Mouse (Mus musculus): ENCODE results near the gene Ppp1r14a.

DNA sequence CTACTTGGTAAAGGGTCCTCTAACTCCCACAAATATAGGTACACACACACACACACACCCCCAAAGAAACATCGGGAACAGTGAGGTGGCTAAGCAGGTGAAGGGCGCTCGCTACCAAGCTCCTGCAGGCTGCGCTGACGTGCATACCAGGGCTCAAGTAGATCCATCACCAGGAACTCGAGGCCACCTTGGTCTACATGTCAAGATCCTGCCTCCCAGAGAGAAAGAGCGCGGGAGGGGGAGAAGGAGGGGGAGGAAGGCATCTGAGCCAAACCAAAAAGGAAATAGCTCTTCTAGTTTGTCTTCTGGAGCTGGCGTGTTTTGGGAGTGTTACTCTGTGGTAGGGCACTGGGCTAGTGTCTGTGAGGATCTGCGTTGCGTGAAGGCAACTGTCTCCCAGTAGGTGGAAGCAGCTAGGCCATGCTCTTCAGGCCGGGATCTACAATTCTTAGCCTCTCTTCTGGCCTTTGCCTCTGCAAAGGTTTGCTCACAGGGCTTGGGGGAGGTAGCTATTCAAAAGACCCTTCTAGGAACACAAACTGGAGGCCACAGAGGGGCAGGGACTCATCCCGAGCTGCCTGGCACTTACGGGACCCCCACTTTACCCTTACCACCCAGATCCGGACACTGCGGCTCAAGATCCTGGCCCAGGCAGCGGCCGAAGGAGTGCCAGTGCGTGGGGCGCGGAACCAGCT lies 42.3 kb upstream of the Ppp1r14a start:
- TF ChIP-seq CTCF (IDR thresholded peaks at IDR 0.05; ENCODE audit: extremely low read depth, insufficient read length, insufficient replicate concordance, low read depth, low read length) (no peak), POLR2A (IDR thresholded peaks at IDR 0.05; ENCODE audit: low read depth, low read length) (no peak)

Measured in small intestine, adult 2 months (tissue).